Mouse (Mus musculus): ENCODE data around the gene Sf3b3.

Sf3b3 gene

GRCm38 (mm10) chr8:110847645-110848495 is 1.3 kb upstream of the Sf3b3 start:
- DNase-seq (ENCODE audit: low spot score): no peak

- no peak for DNase-seq (ENCODE audit: low spot score)
These were observed 573 bp upstream of the Sf3b3 start for GRCm38 (mm10) chr8:110847171-110847549.

GRCm38 (mm10) chr8:110845821-110846404 is 674 bp downstream of the Sf3b3 start:
- no peak for DNase-seq (ENCODE audit: low spot score)

GRCm38 (mm10) chr8:110844941-110845340 is 1.6 kb downstream of the Sf3b3 start:
- no peak for DNase-seq (ENCODE audit: low spot score)

- DNase-seq (ENCODE audit: low spot score): no peak
These were observed 3.4 kb downstream of the Sf3b3 start for GRCm38 (mm10) chr8:110843207-110843606.

GRCm38 (mm10) chr8:110842012-110842574 is 4.5 kb downstream of the Sf3b3 start:
- DNase-seq (ENCODE audit: low spot score): no peak

- DNase-seq (ENCODE audit: low spot score): no peak
These were observed 14.6 kb downstream of the Sf3b3 start for GRCm38 (mm10) chr8:110831956-110832355.

GRCm38 (mm10) chr8:110828511-110828910 is 18.1 kb downstream of the Sf3b3 start:
- no peak for DNase-seq (ENCODE audit: low spot score)

GRCm38 (mm10) chr8:110824861-110825260 is 21.7 kb downstream of the Sf3b3 start:
- no peak for DNase-seq (ENCODE audit: low spot score)

- no peak for DNase-seq (ENCODE audit: low spot score)
These were observed 24.6 kb downstream of the Sf3b3 start for GRCm38 (mm10) chr8:110821960-110822359.

- no peak for DNase-seq (ENCODE audit: low spot score)
These were observed 26.3 kb downstream of the Sf3b3 start for GRCm38 (mm10) chr8:110820257-110820656.

GRCm38 (mm10) chr8:110818593-110818992 is 28.0 kb downstream of the Sf3b3 start:
- no peak for DNase-seq (ENCODE audit: low spot score)

GRCm38 (mm10) chr8:110816990-110817389 is 29.6 kb downstream of the Sf3b3 start:
- no peak for DNase-seq (ENCODE audit: low spot score)

GRCm38 (mm10) chr8:110815308-110815707 is 31.3 kb downstream of the Sf3b3 start:
- no peak for DNase-seq (ENCODE audit: low spot score)

- DNase-seq (ENCODE audit: low spot score): no peak
These were observed 33.3 kb downstream of the Sf3b3 start for GRCm38 (mm10) chr8:110813081-110813812.

GRCm38 (mm10) chr8:110812349-110813080 is 34.1 kb downstream of the Sf3b3 start:
- DNase-seq (ENCODE audit: low spot score): no peak

- no peak for DNase-seq (ENCODE audit: low spot score)
These were observed 34.8 kb downstream of the Sf3b3 start for GRCm38 (mm10) chr8:110811793-110812192.

- no peak for DNase-seq (ENCODE audit: low spot score)
These were observed 35.5 kb downstream of the Sf3b3 start for GRCm38 (mm10) chr8:110811116-110811515.

GRCm38 (mm10) chr8:110810481-110811065 is 36.0 kb downstream of the Sf3b3 start:
- DNase-seq (ENCODE audit: low spot score): no peak

- DNase-seq (ENCODE audit: low spot score): no peak
These were observed 36.8 kb downstream of the Sf3b3 start for GRCm38 (mm10) chr8:110809831-110810230.
